ENCODE assay signal across 9 mouse cellular contexts in genomic region chr11:60301588-60302208, GRCm38 (mm10). TPM values are rescaled to one million over a fixed set of nuclear protein-coding genes. Genes with fewer than 3 reads are reported as not detected.
A peak's percentile ranks its signal among the peaks of the same experiment; 100 is the strongest.
DNase-seq lines count a peak whose midpoint lies in the region; ATAC-seq and TF ChIP-seq lines count a peak whose summit lies in the region.
"Had no signal": no experiment of that assay in that cellular context is flagged by ENCODE, and none has a peak within 500 bp of the region (broad histone marks: within the 10 kb centered on the region; RNA-seq: fewer than 3 reads in every experiment).

No protein-coding gene starts in this region.

- H3K9me3 ChIP-seq in forebrain, embryonic 16.5 days (ENCODE audit: control insufficient read depth, low read length), result no peaks in the 10 kb centered on the region
- no peaks in the 10 kb centered on the region for H3K9me3 ChIP-seq in liver, embryonic 12.5 days (replicated peaks)
- no peaks in the 10 kb centered on the region for H3K9me3 ChIP-seq in stomach, postnatal 0 days (ENCODE audit: control insufficient read depth, low read length)

- TF ChIP-seq CTCF in spleen, adult 2 months (IDR thresholded peaks at IDR 0.05; ENCODE audit: extremely low read depth, insufficient read depth, insufficient read length, insufficient replicate concordance), result no peak
- TF ChIP-seq CTCF in stomach, postnatal 0 days (IDR thresholded peaks at IDR 0.05; ENCODE audit: low read depth), result no peak

- no peak overlapping the region for H3K4me2 ChIP-seq in forebrain, embryonic 16.5 days (ENCODE audit: low read length)
- H3K4me2 ChIP-seq in liver, embryonic 12.5 days, result no peak overlapping the region
- H3K4me2 ChIP-seq in stomach, postnatal 0 days (replicated peaks; ENCODE audit: low read depth), result no peak overlapping the region

- TF ChIP-seq EP300 in stomach, postnatal 0 days (optimal IDR thresholded peaks at IDR 0.05), result no peak

- no peak; the same call in 1 of the 2 replicates for ATAC-seq in forebrain, embryonic 16.5 days
- peak; percentile 38; the same call in 1 of the 2 replicates for ATAC-seq in liver, embryonic 12.5 days
- peak; percentile 20; the same call in 1 of the 2 replicates for ATAC-seq in stomach, postnatal 0 days (ENCODE audit: low FRiP score, low TSS enrichment)

- WGBS in spleen, adult 2 months, result 27% methylated on average over 5 of the region's 5 CpGs
- 14% methylated on average over 5 of the region's 5 CpGs for WGBS in forebrain, embryonic 16.5 days
- WGBS in liver, embryonic 12.5 days (ENCODE audit: insufficient replicate concordance), result 46% methylated on average over 5 of the region's 5 CpGs
- 56% methylated on average over 5 of the region's 5 CpGs for WGBS in stomach, postnatal 0 days

- H3K4me1 ChIP-seq in spleen, adult 2 months (ENCODE audit: control insufficient read depth, insufficient read depth, insufficient read length), result peaks cover 14% of the 10 kb centered on the region
- H3K4me1 ChIP-seq in forebrain, embryonic 16.5 days (replicated peaks; ENCODE audit: control insufficient read depth, insufficient read depth, low read length), result peaks cover 36% of the 10 kb centered on the region
- H3K4me1 ChIP-seq in liver, embryonic 12.5 days, result peaks cover 43% of the 10 kb centered on the region
- H3K4me1 ChIP-seq in stomach, postnatal 0 days (replicated peaks; ENCODE audit: control insufficient read depth, insufficient read depth), result 0 out of 2 replicates have a peak, but pooled peaks cover 3% of the 10 kb centered on the region

- TF ChIP-seq POLR2A in spleen, adult 2 months (IDR thresholded peaks at IDR 0.05; ENCODE audit: low read depth, low read length), result no peak

- peak in 1 of 2 experiments; percentile 32 for DNase-seq in spleen, adult 2 months (ENCODE audit: low read depth in 1 of 2, low spot score in 2 of 2)
- no peak for DNase-seq in spleen, adult 12 weeks (ENCODE audit: low spot score)
- DNase-seq in stomach, postnatal 0 days (ENCODE audit: low spot score), result no peak
- no peak for DNase-seq in lung, adult 18-20 months
- DNase-seq in T-cell, adult 2 months (ENCODE audit: low spot score), result no peak
- no peak for DNase-seq in spleen, postnatal 14 days (ENCODE audit: low spot score in 2 of 2)

- H3K27me3 ChIP-seq in spleen, adult 2 months (ENCODE audit: control insufficient read depth, insufficient read depth, low read length), result no peaks in the 10 kb centered on the region
- H3K27me3 ChIP-seq in forebrain, embryonic 16.5 days (replicated peaks; ENCODE audit: control insufficient read depth, insufficient read depth, low read length), result no peaks in the 10 kb centered on the region
- no peaks in the 10 kb centered on the region for H3K27me3 ChIP-seq in liver, embryonic 12.5 days (replicated peaks)
- no peaks in the 10 kb centered on the region for H3K27me3 ChIP-seq in stomach, postnatal 0 days (ENCODE audit: control insufficient read depth, insufficient read depth, low read length)

- peak overlapping the region; percentile 9; the same call in 1 of the 2 replicates for H3K9ac ChIP-seq in forebrain, embryonic 16.5 days (replicated peaks; ENCODE audit: low read depth, low read length)
- H3K9ac ChIP-seq in liver, embryonic 12.5 days, result no peak overlapping the region
- H3K9ac ChIP-seq in stomach, postnatal 0 days (ENCODE audit: low read length), result no peak overlapping the region

- H3K36me3 ChIP-seq in spleen, adult 2 months (ENCODE audit: control insufficient read depth, insufficient read depth, low read length), result no peaks in the 10 kb centered on the region
- H3K36me3 ChIP-seq in forebrain, embryonic 16.5 days (ENCODE audit: control insufficient read depth, insufficient read depth), result no peaks in the 10 kb centered on the region
- H3K36me3 ChIP-seq in liver, embryonic 12.5 days, result no peaks in the 10 kb centered on the region
- H3K36me3 ChIP-seq in stomach, postnatal 0 days (ENCODE audit: control insufficient read depth, insufficient read depth, low read length), result no peaks in the 10 kb centered on the region

- H3K27ac ChIP-seq in spleen, adult 2 months (ENCODE audit: insufficient read depth, low read length), result peak overlapping the region; percentile 33
- peak overlapping the region; percentile 51 for H3K27ac ChIP-seq in forebrain, embryonic 16.5 days (ENCODE audit: low read length)
- H3K27ac ChIP-seq in liver, embryonic 12.5 days, result peak overlapping the region; percentile 5
- peak overlapping the region; percentile 63 for H3K27ac ChIP-seq in stomach, postnatal 0 days (replicated peaks)

- no peak overlapping the region for H3K4me3 ChIP-seq in spleen, adult 2 months (ENCODE audit: extremely low read depth, insufficient read depth, insufficient read length)
- no peak overlapping the region for H3K4me3 ChIP-seq in forebrain, embryonic 16.5 days (replicated peaks; ENCODE audit: low read length)
- no peak overlapping the region for H3K4me3 ChIP-seq in liver, embryonic 12.5 days
- no peak overlapping the region for H3K4me3 ChIP-seq in stomach, postnatal 0 days (ENCODE audit: low read depth, low read length)
- H3K4me3 ChIP-seq: erythroblast, embryonic 14.5 days had no signal

RNA-seq across cellular contexts. Expression of gene Tom1l2, which starts 51.0 kb away (rescaled TPM):
- 28.1 and 36.8 TPM in 2 replicates for polyA plus RNA-seq in spleen, adult 2 months (2012; rRNA removed)
- 56.5 and 62.0 TPM in 2 replicates for polyA plus RNA-seq in forebrain, embryonic 16.5 days (2015; fragmentation: Nextera tagmentation; extraction: Ambion mirVana)
- 8.7 and 9.6 TPM in 2 replicates for polyA plus RNA-seq in liver, embryonic 12.5 days (2016; fragmentation: Nextera tagmentation; extraction: Ambion mirVana)
- 15.9 and 19.4 TPM in 2 replicates for polyA plus RNA-seq in stomach, postnatal 0 days (2015; fragmentation: Nextera tagmentation; extraction: Ambion mirVana)

RNA-seq across cellular contexts. Expression of gene Drc3, which starts 51.4 kb away (rescaled TPM):
- 0.11 and 0.22 TPM in 2 replicates for polyA plus RNA-seq in spleen, adult 2 months (2012; rRNA removed)
- 4.6 and 4.7 TPM in 2 replicates for polyA plus RNA-seq in forebrain, embryonic 16.5 days (2015; fragmentation: Nextera tagmentation; extraction: Ambion mirVana)
- polyA plus RNA-seq in liver, embryonic 12.5 days (2016; fragmentation: Nextera tagmentation; extraction: Ambion mirVana), result 0.49 and 0.53 TPM in 2 replicates
- 0.69 and 0.93 TPM in 2 replicates for polyA plus RNA-seq in stomach, postnatal 0 days (2015; fragmentation: Nextera tagmentation; extraction: Ambion mirVana)
- polyA plus RNA-seq: erythroblast, embryonic 14.5 days had no signal

Comparison
In these comparisons a context has a peak if more than half of its experiments do, and no peak if none do; other contexts are left out.
1. H3K27ac ChIP-seq: peak in every context shown above with its lines; median percentile 63 in stomach, postnatal 0 days; 51 in forebrain, embryonic 16.5 days; 33 in spleen, adult 2 months; 5 in liver, embryonic 12.5 days.